Comparison of ENCODE assay signal across 18 mouse cellular contexts in the genomic region with DNA sequence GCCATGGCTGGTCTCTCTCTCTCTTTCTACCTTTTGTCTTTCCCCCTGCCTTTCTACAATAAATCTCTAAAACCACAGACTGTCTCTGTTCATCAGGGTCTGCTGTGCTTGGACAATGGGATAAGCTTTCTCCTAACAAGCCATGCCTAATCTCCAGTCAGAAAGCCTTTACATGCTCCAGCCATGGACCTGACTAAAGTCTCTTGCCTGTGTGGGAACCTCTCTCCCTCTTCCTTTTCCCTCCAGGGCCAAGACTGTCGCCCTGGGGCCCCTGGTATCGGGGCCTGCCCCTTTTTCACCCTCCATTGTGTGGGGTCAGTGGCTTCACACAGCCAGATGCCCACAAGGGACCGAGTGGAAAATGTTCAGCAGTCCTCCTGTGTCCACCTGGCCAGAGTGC.
"Had no signal": no experiment of that assay in that cellular context is flagged by ENCODE, and none has a peak within 500 bp of the region (broad histone marks: within the 10 kb centered on the region; RNA-seq: fewer than 3 reads in every experiment).

No protein-coding gene starts in this region.

- DNase-seq: lung, adult 18-20 months; lung, embryonic 14.5 days; lung, postnatal 10 days; lung, postnatal 4 days; midbrain, embryonic 14.5 days; retina, postnatal 1 day; right cerebral cortex, adult 18-20 months; right cerebral cortex, postnatal 25 days; right cerebral cortex, postnatal 4 days; spleen, adult 18-20 months; thymus, adult 18-20 months; thymus, postnatal 14 days; thymus, postnatal 36 days had no signal

- H3K27me3 ChIP-seq: liver, embryonic 12.5 days; neural tube, embryonic 13.5 days; neural tube, embryonic 15.5 days had no signal

- ATAC-seq: liver, embryonic 12.5 days had no signal

- H3K9me3 ChIP-seq: liver, embryonic 12.5 days; neural tube, embryonic 13.5 days; neural tube, embryonic 15.5 days had no signal

- H3K4me1 ChIP-seq: liver, embryonic 12.5 days; neural tube, embryonic 13.5 days; neural tube, embryonic 15.5 days had no signal

- H3K27ac ChIP-seq: liver, embryonic 12.5 days; liver, embryonic 14.5 days; neural tube, embryonic 13.5 days; neural tube, embryonic 15.5 days had no signal

- H3K4me2 ChIP-seq: liver, embryonic 12.5 days; lung, embryonic 14.5 days; neural tube, embryonic 13.5 days; neural tube, embryonic 15.5 days had no signal

- H3K4me3 ChIP-seq: liver, embryonic 12.5 days; myocyte; neural tube, embryonic 13.5 days; neural tube, embryonic 15.5 days had no signal

- H3K9ac ChIP-seq: liver, embryonic 12.5 days; liver, embryonic 14.5 days; lung, embryonic 14.5 days; neural tube, embryonic 13.5 days; neural tube, embryonic 15.5 days had no signal

- H3K36me3 ChIP-seq: liver, embryonic 12.5 days; neural tube, embryonic 13.5 days; neural tube, embryonic 15.5 days had no signal
